Mouse (Mus musculus): Measurements from ENCODE around the gene Fdps. TPM values are rescaled to one million over a fixed set of nuclear protein-coding genes. Genes with fewer than 3 reads are reported as not detected.
"Not testable (repeated sequence)": the region's sequence is repeated elsewhere in the genome, so short reads cannot be mapped to it uniquely, and the experiment has no call there.

Fdps gene
- total RNA-seq, 2 experiments from 2014 or later: 27.2 to 27.8 TPM

- DNase-seq (ENCODE audit: low spot score): no peak
Measured at GRCm38 (mm10) chr3:89102495-89103290, 934 bp upstream of the Fdps start.

GRCm38 (mm10) chr3:89101459-89101811, 324 bp downstream of the Fdps start:
- DNase-seq (ENCODE audit: low spot score): no peak

- no peak for DNase-seq (ENCODE audit: low spot score)
Measured at GRCm38 (mm10) chr3:89100811-89101210, 948 bp downstream of the Fdps start, which contains the start of gene Gm43738. Gm43738 (minus strand) TSS chr3:89101099.

GRCm38 (mm10) chr3:89094021-89094420, 7.7 kb downstream of the Fdps start:
- DNase-seq (ENCODE audit: low spot score): no peak

- DNase-seq (ENCODE audit: low spot score): peak; percentile 84
Measured at GRCm38 (mm10) chr3:89093175-89093574, 8.6 kb downstream of the Fdps start, which contains the start of gene Rusc1. Rusc1 (minus strand) TSS chr3:89093311.

- no peak for DNase-seq (ENCODE audit: low spot score)
Measured at GRCm38 (mm10) chr3:89092509-89093090, 9.2 kb downstream of the Fdps start.

- DNase-seq (ENCODE audit: low spot score): no peak
Measured at GRCm38 (mm10) chr3:89091811-89092508, 9.8 kb downstream of the Fdps start.

GRCm38 (mm10) chr3:89090694-89091655, 10.8 kb downstream of the Fdps start:
- DNase-seq (ENCODE audit: low spot score): peak; percentile 92

GRCm38 (mm10) chr3:89089882-89090591, 11.7 kb downstream of the Fdps start:
- DNase-seq (ENCODE audit: low spot score): peak; percentile 88

GRCm38 (mm10) chr3:89088974-89089373, 12.8 kb downstream of the Fdps start:
- no peak for DNase-seq (ENCODE audit: low spot score)

- DNase-seq (ENCODE audit: low spot score): peak; percentile 69
Measured at GRCm38 (mm10) chr3:89087338-89088110, 14.2 kb downstream of the Fdps start.

- DNase-seq (ENCODE audit: low spot score): no peak
Measured at GRCm38 (mm10) chr3:89084654-89085190, 17.0 kb downstream of the Fdps start.

- no peak for DNase-seq (ENCODE audit: low spot score)
Measured at GRCm38 (mm10) chr3:89084133-89084532, 17.6 kb downstream of the Fdps start.

GRCm38 (mm10) chr3:89082287-89082686, 19.5 kb downstream of the Fdps start:
- DNase-seq (ENCODE audit: low spot score): not testable (repeated sequence)

GRCm38 (mm10) chr3:89077383-89077782, 24.4 kb downstream of the Fdps start:
- DNase-seq (ENCODE audit: low spot score): no peak

- DNase-seq (ENCODE audit: low spot score): no peak
Measured at GRCm38 (mm10) chr3:89067265-89067664, 34.5 kb downstream of the Fdps start.

- DNase-seq (ENCODE audit: low spot score): no peak
Measured at GRCm38 (mm10) chr3:89061696-89062095, 40.1 kb downstream of the Fdps start.

GRCm38 (mm10) chr3:89058783-89059182, 43.0 kb downstream of the Fdps start:
- peak; percentile 15 for DNase-seq (ENCODE audit: low spot score)

GRCm38 (mm10) chr3:89058361-89058760, 43.4 kb downstream of the Fdps start:
- peak; percentile 11 for DNase-seq (ENCODE audit: low spot score)

All from gastrocnemius, adult 18-20 months (tissue).